Mouse (Mus musculus): Measurements from ENCODE around the gene Zdhhc16. TPM values are rescaled to one million over a fixed set of nuclear protein-coding genes. Genes with fewer than 3 reads are reported as not detected.

Gene Zdhhc16
- polyA plus RNA-seq, 1 experiment, result 89.8 TPM

DNA sequence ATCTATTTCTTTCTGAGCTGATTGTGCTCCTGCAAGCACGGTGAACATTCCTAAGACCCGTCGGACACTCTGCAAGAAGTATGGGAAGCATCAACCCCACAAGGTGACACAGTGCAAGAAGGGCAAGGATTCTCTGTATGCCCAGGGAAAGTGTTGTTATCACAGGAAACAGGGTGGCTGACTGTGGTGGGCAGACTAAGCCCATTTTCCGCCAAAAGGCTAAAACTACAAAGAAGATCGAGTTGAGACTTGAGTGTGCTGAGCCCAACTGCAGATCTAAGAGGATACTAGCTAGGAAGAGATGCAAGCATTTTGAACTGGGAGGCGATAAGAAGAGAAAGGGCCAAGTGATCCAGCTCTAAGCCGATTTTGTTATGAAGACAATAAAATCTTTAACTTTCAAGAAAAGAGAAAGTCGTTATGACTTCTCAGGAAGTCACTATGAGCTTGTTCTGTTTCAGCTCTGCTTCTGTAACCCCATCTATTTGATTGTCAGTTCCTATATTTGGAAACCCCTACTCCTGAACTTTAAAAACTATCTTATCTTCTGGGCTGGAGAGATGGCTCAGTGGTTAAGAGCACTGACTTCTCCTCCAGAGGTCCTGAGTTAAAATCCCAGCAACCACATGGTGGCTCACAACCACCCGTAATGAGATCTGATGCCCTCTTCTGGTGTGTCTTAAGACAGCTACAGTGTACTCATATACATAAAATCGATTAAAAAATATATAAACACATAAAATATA, 30.3 kb upstream of the Zdhhc16 start:
- Histone ChIP-seq H3K4me3 (ENCODE audit: insufficient read depth, low read length) (no peak overlapping the region), H3K27ac (ENCODE audit: insufficient read depth, low read length) (no peak overlapping the region), H3K4me1 (ENCODE audit: control insufficient read depth, insufficient read depth, low read length) (no peaks in the 10 kb centered on the region)
- TF ChIP-seq POLR2A (IDR thresholded peaks at IDR 0.05; ENCODE audit: low read depth, low read length), result no peak
- no peak for TF ChIP-seq CTCF (IDR thresholded peaks at IDR 0.05; ENCODE audit: borderline replicate concordance, insufficient read depth, low read length)

DNA sequence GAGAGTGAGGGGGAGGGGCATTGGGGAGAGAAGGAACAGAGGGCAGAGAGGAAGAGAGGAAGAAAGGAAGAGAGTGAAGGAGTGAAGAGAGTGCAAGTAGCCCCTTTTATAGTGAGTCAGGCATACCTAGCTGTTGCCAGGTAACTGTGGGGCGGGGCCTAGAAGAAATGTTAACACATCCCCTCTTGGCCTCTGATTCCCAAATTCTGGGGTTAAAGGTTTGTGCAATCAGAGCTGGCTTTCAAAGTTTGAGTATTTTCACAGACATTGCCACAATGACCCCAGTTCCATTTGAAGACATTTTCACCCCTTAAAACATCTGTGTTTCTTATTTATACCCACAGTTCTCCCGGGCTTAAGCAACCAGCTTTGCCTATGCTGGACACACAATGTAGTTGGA, 28.0 kb upstream of the Zdhhc16 start:
- Histone ChIP-seq H3K27ac (ENCODE audit: insufficient read depth, low read length) (no peak overlapping the region), H3K4me1 (ENCODE audit: control insufficient read depth, insufficient read depth, low read length) (no peaks in the 10 kb centered on the region), H3K4me3 (ENCODE audit: insufficient read depth, low read length) (no peak overlapping the region)
- TF ChIP-seq CTCF (IDR thresholded peaks at IDR 0.05; ENCODE audit: borderline replicate concordance, insufficient read depth, low read length) (no peak), POLR2A (IDR thresholded peaks at IDR 0.05; ENCODE audit: low read depth, low read length) (no peak)

DNA sequence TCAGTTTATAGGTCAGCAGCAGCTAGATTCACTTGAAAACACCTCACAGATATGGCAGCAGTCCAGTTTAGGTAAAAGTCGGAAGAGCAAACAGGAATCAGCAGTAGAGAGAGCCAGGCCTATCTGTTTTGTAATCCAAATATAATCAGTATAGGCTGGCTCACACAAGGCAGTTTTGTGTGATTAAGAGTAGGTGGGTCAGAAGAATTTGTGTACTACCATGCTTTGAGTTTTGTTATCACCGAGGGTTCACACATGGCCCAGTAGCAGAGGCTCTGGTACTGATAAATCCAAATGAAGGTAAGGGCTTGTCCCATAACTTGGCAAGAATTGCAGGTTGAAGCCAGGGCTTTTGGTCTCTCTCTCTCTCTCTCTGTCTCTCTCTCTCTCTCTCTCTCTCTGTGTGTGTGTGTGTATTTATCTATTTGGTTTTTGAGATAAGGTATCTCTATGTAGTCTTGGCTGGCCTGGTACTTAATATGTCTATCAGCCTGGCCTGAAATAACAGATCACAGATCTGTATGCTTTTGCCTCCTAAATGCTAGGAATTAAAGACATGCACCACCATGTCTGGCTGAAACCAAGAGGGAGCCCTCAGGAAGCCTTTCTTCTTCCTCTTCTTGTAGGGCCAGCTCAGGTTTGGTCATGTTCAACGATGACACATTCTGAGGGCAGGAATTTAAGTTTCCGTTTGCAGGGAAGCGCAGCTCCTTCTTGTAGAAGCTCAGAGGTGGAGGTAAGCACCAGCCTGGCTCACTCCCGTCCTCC, 26.8 kb upstream of the Zdhhc16 start:
- Histone ChIP-seq H3K4me1 (ENCODE audit: control insufficient read depth, insufficient read depth, low read length) (no peaks in the 10 kb centered on the region), H3K4me3 (ENCODE audit: insufficient read depth, low read length) (no peak overlapping the region), H3K27ac (ENCODE audit: insufficient read depth, low read length) (no peak overlapping the region)
- TF ChIP-seq CTCF (IDR thresholded peaks at IDR 0.05; ENCODE audit: borderline replicate concordance, insufficient read depth, low read length) (no peak), POLR2A (IDR thresholded peaks at IDR 0.05; ENCODE audit: low read depth, low read length) (no peak)

DNA sequence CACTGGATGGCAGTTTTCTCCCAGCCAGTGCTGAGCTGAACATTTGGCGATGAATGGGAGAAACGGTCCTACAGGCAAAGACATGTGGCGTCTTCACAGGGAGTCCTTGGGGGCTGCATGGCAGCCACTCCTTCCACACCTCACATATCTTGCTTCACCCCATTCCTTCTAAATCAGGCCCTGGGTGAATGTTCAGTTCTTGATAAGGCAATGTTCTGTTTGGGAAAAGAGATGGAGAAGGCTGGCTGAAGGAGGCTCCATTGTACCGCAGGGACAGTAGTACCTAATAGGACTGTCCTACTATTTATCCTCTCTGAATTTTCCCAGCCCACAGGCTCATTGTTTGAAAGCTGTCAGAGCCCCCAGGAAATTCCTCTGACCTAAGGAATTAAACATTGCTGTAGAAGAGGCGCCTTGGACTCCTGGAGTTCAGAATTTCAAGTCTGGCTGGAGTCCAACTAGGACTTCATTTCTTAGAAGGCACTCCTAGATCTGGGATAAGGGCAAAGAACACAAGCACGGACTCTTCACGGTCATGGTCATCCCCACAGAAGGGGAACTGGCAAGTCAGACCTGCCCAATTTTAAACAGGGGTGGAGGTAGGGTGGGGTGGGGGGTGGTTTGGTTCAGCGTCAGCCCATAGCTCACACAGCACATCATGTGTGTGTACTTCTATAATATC, 26.1 kb upstream of the Zdhhc16 start:
- TF ChIP-seq CTCF (IDR thresholded peaks at IDR 0.05; ENCODE audit: borderline replicate concordance, insufficient read depth, low read length) (no peak), POLR2A (IDR thresholded peaks at IDR 0.05; ENCODE audit: low read depth, low read length) (no peak)
- H3K4me1 ChIP-seq (ENCODE audit: control insufficient read depth, insufficient read depth, low read length), result no peaks in the 10 kb centered on the region
- H3K27ac ChIP-seq (ENCODE audit: insufficient read depth, low read length), result no peak overlapping the region
- no peak overlapping the region for H3K4me3 ChIP-seq (ENCODE audit: insufficient read depth, low read length)

DNA sequence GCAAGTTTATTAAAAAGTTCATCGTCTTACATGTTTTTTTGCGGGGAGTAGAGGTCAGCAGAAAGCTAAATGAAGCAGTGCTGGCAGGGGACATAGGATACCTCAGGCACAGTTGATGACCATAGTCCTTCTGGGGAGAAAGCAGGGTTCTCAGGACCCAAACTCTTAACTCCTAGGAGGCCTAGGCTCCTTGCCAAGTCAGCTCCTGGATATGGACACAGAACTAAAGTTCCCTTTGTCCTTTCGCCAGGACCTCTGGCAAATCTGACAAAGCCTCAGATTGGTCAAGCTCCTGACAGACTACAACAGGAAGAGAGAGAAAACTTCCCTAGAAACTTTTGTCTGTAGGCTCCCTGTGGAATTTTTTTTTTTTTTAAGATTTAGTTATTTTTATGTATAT, 24.5 kb upstream of the Zdhhc16 start:
- H3K27ac ChIP-seq (ENCODE audit: insufficient read depth, low read length), result no peak overlapping the region
- no peaks in the 10 kb centered on the region for H3K4me1 ChIP-seq (ENCODE audit: control insufficient read depth, insufficient read depth, low read length)
- TF ChIP-seq POLR2A (IDR thresholded peaks at IDR 0.05; ENCODE audit: low read depth, low read length), result no peak
- TF ChIP-seq CTCF (IDR thresholded peaks at IDR 0.05; ENCODE audit: borderline replicate concordance, insufficient read depth, low read length), result no peak
- no peak overlapping the region for H3K4me3 ChIP-seq (ENCODE audit: insufficient read depth, low read length)

DNA sequence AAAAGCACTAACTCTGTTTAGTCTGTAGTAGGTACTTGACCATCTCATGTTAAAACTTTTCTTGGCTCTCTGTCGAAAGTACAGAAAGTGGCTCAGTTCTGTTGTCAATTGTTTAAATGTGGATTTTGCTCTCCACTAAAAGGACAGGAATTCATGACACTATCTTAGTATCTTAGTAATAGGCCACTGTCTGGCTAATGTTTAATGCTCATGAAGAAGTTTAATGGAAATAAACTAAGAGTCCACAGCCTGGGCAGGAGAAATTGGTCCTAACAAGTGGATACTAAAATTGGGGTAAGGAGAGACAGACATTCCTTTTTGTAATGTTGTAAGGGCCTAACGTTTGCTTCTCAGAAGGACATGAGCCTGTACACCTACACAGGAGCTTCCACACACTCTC, 22.9 kb upstream of the Zdhhc16 start:
- Histone ChIP-seq H3K4me1 (ENCODE audit: control insufficient read depth, insufficient read depth, low read length) (peaks cover 2% of the 10 kb centered on the region), H3K4me3 (ENCODE audit: insufficient read depth, low read length) (no peak overlapping the region), H3K27ac (ENCODE audit: insufficient read depth, low read length) (no peak overlapping the region)
- TF ChIP-seq CTCF (IDR thresholded peaks at IDR 0.05; ENCODE audit: borderline replicate concordance, insufficient read depth, low read length) (no peak), POLR2A (IDR thresholded peaks at IDR 0.05; ENCODE audit: low read depth, low read length) (no peak)

DNA sequence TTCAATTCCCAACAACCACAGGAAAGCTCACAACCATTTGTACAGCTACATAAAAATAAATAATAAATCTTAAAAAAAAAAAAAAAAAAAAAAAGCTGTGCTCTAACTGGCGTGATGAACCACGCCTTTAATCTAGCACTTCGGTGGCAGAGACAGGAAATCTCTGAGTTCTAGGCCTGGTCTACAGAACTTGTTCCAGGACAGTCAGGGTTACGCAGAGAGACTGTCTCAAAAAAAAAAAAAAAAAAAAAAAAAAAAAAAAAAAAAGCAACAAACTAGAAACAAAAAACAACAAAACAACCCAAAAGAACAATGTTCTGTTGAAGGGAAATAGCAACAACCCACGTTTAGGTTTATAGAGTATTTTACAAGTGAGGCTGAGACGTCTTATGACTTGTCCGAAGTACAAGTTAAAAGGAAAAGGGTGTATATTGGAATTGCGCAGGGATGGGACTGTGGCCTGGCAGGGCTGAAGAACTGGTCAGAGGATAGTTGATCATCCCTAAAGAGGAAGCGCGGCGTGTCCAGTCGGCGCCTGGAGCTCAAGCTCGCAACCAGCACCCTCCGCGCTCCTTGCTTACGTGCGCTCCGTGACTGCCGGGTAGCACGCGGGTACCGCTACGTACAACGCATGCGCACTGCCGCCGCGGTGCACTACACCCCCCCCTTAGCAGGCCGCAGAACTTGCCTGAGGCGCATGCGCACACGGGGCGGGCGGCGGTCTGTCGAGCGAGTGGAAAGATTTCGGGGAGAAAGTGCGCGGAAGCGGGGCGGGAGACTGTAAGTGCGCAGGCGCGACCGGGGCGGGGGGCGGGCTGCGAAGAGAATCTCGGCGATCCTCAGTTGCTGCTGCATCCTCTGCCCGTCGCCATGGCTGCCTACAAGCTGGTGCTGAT, 21.9 kb upstream of the Zdhhc16 start, which contains the start of gene Pgam1:
Gene Pgam1 (plus strand): TSS at position 746 of the 896 bp plus-strand sequence.
- Histone ChIP-seq H3K27ac (ENCODE audit: insufficient read depth, low read length) (peak within 1 kb of the TSS; percentile 92), H3K4me3 (ENCODE audit: insufficient read depth, low read length) (peak within 1 kb of the TSS; percentile 96), H3K4me1 (ENCODE audit: control insufficient read depth, insufficient read depth, low read length) (peaks cover 2% of the 10 kb centered on the region)
- no peak for TF ChIP-seq CTCF (IDR thresholded peaks at IDR 0.05; ENCODE audit: borderline replicate concordance, insufficient read depth, low read length)
- TF ChIP-seq POLR2A (IDR thresholded peaks at IDR 0.05; ENCODE audit: low read depth, low read length), result peak; percentile 94

DNA sequence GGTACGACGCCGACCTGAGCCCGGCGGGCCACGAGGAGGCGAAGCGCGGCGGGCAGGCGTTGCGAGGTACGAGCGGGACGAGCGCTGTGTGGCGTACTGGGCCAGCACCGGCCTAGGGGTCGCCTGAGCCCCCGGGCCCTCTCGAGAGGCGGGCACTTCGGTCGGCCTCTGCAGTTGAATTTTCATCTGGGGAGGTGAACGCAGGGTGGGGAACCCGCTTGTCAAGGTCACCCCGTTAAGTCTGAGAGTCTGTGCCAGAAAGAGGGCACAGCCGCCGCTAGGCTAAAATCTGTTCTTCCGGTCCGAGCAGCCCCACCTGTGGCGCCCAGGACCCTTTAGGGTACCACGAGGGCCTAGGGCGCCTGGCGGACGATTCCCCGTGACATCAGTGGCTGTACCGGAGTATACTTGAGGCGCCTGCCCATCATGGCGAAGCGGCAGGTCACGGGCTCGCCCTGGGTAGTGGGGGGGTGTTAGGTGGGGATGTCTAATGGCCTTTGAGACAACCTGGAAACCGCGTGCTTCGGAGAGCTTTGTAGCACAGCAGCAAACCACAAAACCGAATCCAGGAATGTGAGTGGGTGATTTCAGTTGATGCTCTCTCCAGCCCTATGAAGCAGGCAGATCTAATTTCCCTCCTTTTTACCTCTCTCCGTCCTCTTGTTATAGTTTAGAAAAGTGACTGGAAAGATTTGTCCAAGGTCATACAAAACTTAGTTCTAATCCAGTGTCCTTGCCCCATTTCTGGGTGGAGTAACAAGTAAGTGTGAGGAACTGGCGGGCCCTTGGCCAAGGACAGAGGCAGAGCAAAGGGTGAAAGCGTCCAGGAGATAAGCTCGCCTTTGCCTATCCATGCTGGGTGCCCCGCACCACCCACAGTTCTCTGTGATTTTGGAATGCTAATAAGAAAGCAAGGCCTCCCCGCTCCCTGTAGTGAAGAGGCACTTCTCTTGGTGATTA, 20.9 kb upstream of the Zdhhc16 start:
- Histone ChIP-seq H3K4me3 (ENCODE audit: insufficient read depth, low read length) (peak overlapping the region; percentile 96), H3K4me1 (ENCODE audit: control insufficient read depth, insufficient read depth, low read length) (peaks cover 2% of the 10 kb centered on the region), H3K27ac (ENCODE audit: insufficient read depth, low read length) (peak overlapping the region; percentile 85)
- no peak for TF ChIP-seq CTCF (IDR thresholded peaks at IDR 0.05; ENCODE audit: borderline replicate concordance, insufficient read depth, low read length)
- peak; percentile 65; the same call in 1 of the 2 replicates for TF ChIP-seq POLR2A (IDR thresholded peaks at IDR 0.05; ENCODE audit: low read depth, low read length)
